Comparison of ENCODE assay signal across 9 mouse cellular contexts in the genomic region with DNA sequence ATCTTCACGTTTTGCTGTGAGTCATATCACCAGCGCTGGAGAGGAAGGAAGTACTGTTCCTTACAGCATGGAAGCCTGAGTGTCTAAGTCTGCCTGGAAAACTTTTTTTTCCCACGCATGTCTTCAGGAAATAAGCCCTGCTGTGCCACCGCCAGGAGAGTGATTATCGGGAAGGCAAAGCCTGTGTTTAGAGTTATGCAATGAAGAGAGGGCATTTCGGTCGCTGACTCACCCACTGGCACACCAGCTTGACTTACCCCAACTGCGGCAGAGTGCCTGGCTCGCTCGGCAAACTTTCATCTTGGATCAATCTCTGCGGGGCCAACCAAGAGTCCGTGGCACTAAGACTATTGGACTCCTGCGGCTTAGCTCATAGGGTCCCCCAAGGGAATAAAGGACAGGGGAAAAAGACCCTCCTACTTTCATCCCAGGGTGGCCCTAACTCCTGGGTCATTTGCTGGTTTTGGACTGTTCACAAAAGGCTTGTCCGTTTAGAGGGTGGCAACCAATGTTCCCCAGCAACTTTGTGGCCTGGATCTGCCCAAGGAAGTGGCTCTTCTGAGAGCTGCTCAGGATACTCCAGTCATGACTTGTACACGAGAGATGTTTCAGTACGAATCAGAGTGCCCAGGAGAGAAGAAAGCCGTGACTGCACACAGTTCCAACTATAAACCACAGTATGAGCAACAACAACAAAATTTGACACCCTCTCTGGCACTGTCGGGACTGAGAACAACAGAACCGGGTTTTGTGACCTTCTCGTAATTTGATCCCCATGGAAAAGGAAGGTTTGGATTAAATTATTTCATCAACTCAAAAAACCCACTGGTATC.
DNase-seq lines count a peak whose midpoint lies in the region; ATAC-seq and TF ChIP-seq lines count a peak whose summit lies in the region.
"Had no signal": no experiment of that assay in that cellular context is flagged by ENCODE, and none has a peak within 500 bp of the region (broad histone marks: within the 10 kb centered on the region; RNA-seq: fewer than 3 reads in every experiment).

No protein-coding gene starts in this region.

- no peak for ATAC-seq in heart, embryonic 13.5 days (ENCODE audit: extremely low read depth, insufficient number of reproducible peaks, low FRiP score, low TSS enrichment)
- no peak for ATAC-seq in G1E (ENCODE audit: extremely low read depth, insufficient number of reproducible peaks, low FRiP score, poor library complexity, severe bottlenecking)
- 0 out of 2 replicates have a peak, but pooled peaks have one; percentile 37 for ATAC-seq in embryonic facial prominence, embryonic 13.5 days (ENCODE audit: insufficient number of reproducible peaks, insufficient read depth, low FRiP score, low TSS enrichment, low read depth)
- peak; percentile 12; the same call in 1 of the 2 replicates for ATAC-seq in lung, postnatal 0 days
- ATAC-seq in inflammation-experienced regulatory T-cells, adult 6 months, result no peak

- no peak overlapping the region for H3K4me2 ChIP-seq in heart, embryonic 13.5 days
- H3K4me2 ChIP-seq in embryonic facial prominence, embryonic 13.5 days, result no peak overlapping the region
- no peak overlapping the region for H3K4me2 ChIP-seq in lung, postnatal 0 days (replicated peaks; ENCODE audit: low read depth, low read length)

- TF ChIP-seq CTCF in G1E (IDR thresholded peaks at IDR 0.05; ENCODE audit: low read depth, low read length), result no peak
- TF ChIP-seq CTCF in lung, postnatal 0 days (IDR thresholded peaks at IDR 0.05), result peak; percentile 18; the same call in 1 of the 2 replicates

- WGBS in heart, embryonic 13.5 days, result 69% methylated on average over 20 of the region's 20 CpGs
- WGBS in embryonic facial prominence, embryonic 13.5 days, result 59% methylated on average over 20 of the region's 20 CpGs
- whole genome bisulfite sequencing in lung, postnatal 0 days, result 56% methylated on average over 20 of the region's 20 CpGs

- peak; percentile 50; the same call in 1 of the 2 replicates for TF ChIP-seq EP300 in lung, postnatal 0 days (IDR thresholded peaks at IDR 0.05)

- H3K27me3 ChIP-seq in heart, embryonic 13.5 days (replicated peaks), result no peaks in the 10 kb centered on the region
- H3K27me3 ChIP-seq in G1E (ENCODE audit: insufficient read depth, low read length), result no peaks in the 10 kb centered on the region
- no peaks in the 10 kb centered on the region for H3K27me3 ChIP-seq in embryonic facial prominence, embryonic 13.5 days
- H3K27me3 ChIP-seq in lung, postnatal 0 days (replicated peaks; ENCODE audit: insufficient read depth, low read length), result no peaks in the 10 kb centered on the region

- peaks cover 14% of the 10 kb centered on the region; the same call in 1 of the 2 replicates for H3K9me3 ChIP-seq in heart, embryonic 13.5 days
- peaks cover 21% of the 10 kb centered on the region for H3K9me3 ChIP-seq in G1E (replicated peaks)
- peaks cover 6% of the 10 kb centered on the region; the same call in 1 of the 2 replicates for H3K9me3 ChIP-seq in embryonic facial prominence, embryonic 13.5 days
- H3K9me3 ChIP-seq in lung, postnatal 0 days (ENCODE audit: low read length), result no peaks in the 10 kb centered on the region

- peak overlapping the region; percentile 46 for H3K27ac ChIP-seq in heart, embryonic 13.5 days (replicated peaks)
- H3K27ac ChIP-seq in embryonic facial prominence, embryonic 13.5 days, result peak overlapping the region; percentile 69
- no peak overlapping the region for H3K27ac ChIP-seq in lung, postnatal 0 days (ENCODE audit: low read length)

- no peak overlapping the region for H3K4me3 ChIP-seq in heart, embryonic 13.5 days
- peak overlapping the region; percentile 66 for H3K4me3 ChIP-seq in G1E (ENCODE audit: low read depth, low read length)
- no peak overlapping the region for H3K4me3 ChIP-seq in embryonic facial prominence, embryonic 13.5 days
- no peak overlapping the region for H3K4me3 ChIP-seq in lung, postnatal 0 days (ENCODE audit: low read depth, low read length)
- H3K4me3 ChIP-seq: erythroblast, embryonic 14.5 days had no signal

- no peak for DNase-seq in heart, postnatal 25 days (ENCODE audit: low spot score)
- DNase-seq in G1E (ENCODE audit: low spot score), result no peak
- peak; percentile 63 for DNase-seq in lung, postnatal 0 days (ENCODE audit: low spot score)
- no peak for DNase-seq in left cerebral cortex, postnatal 14 days (ENCODE audit: low spot score in 2 of 2)
- DNase-seq in embryo, embryonic 9.5 days (ENCODE audit: extremely low spot score), result no peak

- no peak overlapping the region for H3K9ac ChIP-seq in heart, embryonic 13.5 days
- no peak overlapping the region for H3K9ac ChIP-seq in embryonic facial prominence, embryonic 13.5 days
- no peak overlapping the region for H3K9ac ChIP-seq in lung, postnatal 0 days (replicated peaks; ENCODE audit: low read depth)

- no peaks in the 10 kb centered on the region for H3K36me3 ChIP-seq in heart, embryonic 13.5 days
- peaks cover 21% of the 10 kb centered on the region for H3K36me3 ChIP-seq in G1E (replicated peaks)
- no peaks in the 10 kb centered on the region for H3K36me3 ChIP-seq in embryonic facial prominence, embryonic 13.5 days
- no peaks in the 10 kb centered on the region for H3K36me3 ChIP-seq in lung, postnatal 0 days (ENCODE audit: insufficient read depth, low read length)

- peaks cover 22% of the 10 kb centered on the region for H3K4me1 ChIP-seq in heart, embryonic 13.5 days
- peaks cover 53% of the 10 kb centered on the region for H3K4me1 ChIP-seq in G1E (ENCODE audit: insufficient read depth, low read depth, low read length)
- peaks cover 38% of the 10 kb centered on the region for H3K4me1 ChIP-seq in embryonic facial prominence, embryonic 13.5 days
- peaks cover 9% of the 10 kb centered on the region; the same call in 1 of the 2 replicates for H3K4me1 ChIP-seq in lung, postnatal 0 days (ENCODE audit: insufficient read depth, low read depth, low read length)

- intact Hi-C loops in heart, postnatal 25 days (cut with DNase I), result no loop called here
- intact Hi-C loops in left cerebral cortex, postnatal 14 days (cut with DNase I), result no loop called here

Comparison
In these comparisons a context has a peak if more than half of its experiments do, and no peak if none do; other contexts are left out.
1. ATAC-seq: peak in embryonic facial prominence, embryonic 13.5 days (single experiment) and lung, postnatal 0 days (single experiment); none in heart, embryonic 13.5 days (single experiment), G1E (single experiment) and inflammation-experienced regulatory T-cells, adult 6 months (single experiment).